Mouse (Mus musculus) limb, embryonic 14.5 days (tissue): ENCODE results near the gene Zfp60. TPM values are rescaled to one million over a fixed set of nuclear protein-coding genes. Genes with fewer than 3 reads are reported as not detected.

Source experiments
- ATAC-seq: fragments of 200-750 bp; cut with Nextera tagmentation; 2 replicates; pipeline ENCODE4 v1.8.0; 2017; ENCODE audit warnings: low read depth, moderate number of reproducible peaks, moderate TSS enrichment; ENCODE audit not compliant: low FRiP score
- DNase-seq: peaks from one replicate; pipeline ENCODE4 v3.0.0-alpha.2; 2015; ENCODE audit warnings: low spot score
- H3K27ac ChIP-seq: fragments of 300-500 bp; sonication (generic); replicated peaks from 2 replicates; pipeline ENCODE4 v1.5.1; 2014; ENCODE audit warnings: low read depth, mild to moderate bottlenecking, low read length, moderate library complexity, mixed read lengths
- H3K27me3 ChIP-seq: fragments of 300-500 bp; sonication (generic); 2 replicates; pipeline ENCODE4 v1.6.1; 2014; ENCODE audit warnings: low read length, mixed read lengths; ENCODE audit not compliant: control insufficient read depth, insufficient read depth
- H3K36me3 ChIP-seq: fragments of 300-500 bp; sonication (generic); 2 replicates; pipeline ENCODE4 v1.6.1; 2014; ENCODE audit warnings: mild to moderate bottlenecking, low read length, moderate library complexity, mixed read lengths; ENCODE audit not compliant: control insufficient read depth, insufficient read depth
- H3K4me1 ChIP-seq: fragments of 300-500 bp; sonication (generic); 2 replicates; pipeline ENCODE4 v1.6.1; 2014; ENCODE audit warnings: antibody characterized with exemption, low read length, mixed read lengths; ENCODE audit not compliant: control insufficient read depth, insufficient read depth
- H3K4me2 ChIP-seq: fragments of 300-500 bp; sonication (generic); replicated peaks from 2 replicates; pipeline ENCODE4 v1.6.1; 2014; ENCODE audit warnings: low read depth, mild to moderate bottlenecking, low read length, moderate library complexity; ENCODE audit not compliant: severe bottlenecking
- H3K4me3 ChIP-seq: fragments of 300-500 bp; sonication (generic); replicated peaks from 2 replicates; pipeline ENCODE4 v1.5.1; 2014; ENCODE audit warnings: low read length
- H3K9ac ChIP-seq: fragments of 300-500 bp; sonication (generic); 2 replicates; pipeline ENCODE4 v1.6.1; 2014; ENCODE audit warnings: mild to moderate bottlenecking, low read depth, low read length, moderate library complexity; ENCODE audit not compliant: severe bottlenecking
- H3K9me3 ChIP-seq: fragments of 300-500 bp; sonication (generic); 2 replicates; pipeline ENCODE4 v1.6.1; 2016; ENCODE audit warnings: low read length; ENCODE audit not compliant: control insufficient read depth
- POLR2A ChIP-seq: fragments of 200-500 bp; IDR thresholded peaks from 2 replicates; pipeline ENCODE4 v1.8.0; 2012; ENCODE audit warnings: inconsistent platforms, mild to moderate bottlenecking, moderate library complexity, borderline replicate concordance; ENCODE audit not compliant: insufficient read depth, insufficient read length; ENCODE audit errors: extremely low read depth
- WGBS: fragments of 180-500 bp; shearing (Covaris S2); extraction: QIAGEN DNeasy Blood & Tissue Kit; methylation state at CpG from one replicate; pipeline ENCODE4 v1.1.7; 2014; 5-methylcytosine and 5-hydroxymethylcytosine counted together
- polyA plus RNA-seq, 2 experiments: library from polyadenylated mRNA; depleted of rRNA in 1 of 2; stranded (reverse) in 1 of 2; unstranded in 1 of 2; fragments of >200 nt; fragmentation: Nextera tagmentation in 1 of 2; extraction: Ambion mirVana in 1 of 2; gene quantifications; 2 replicates each; pipeline versions ENCODE4 v1.2.1 to v1.2.3; 2012 to 2014

Gene Zfp60
- 10.0 and 11.6 TPM in 2 replicates for polyA plus RNA-seq (2012; rRNA removed)
- polyA plus RNA-seq (2014; fragmentation: Nextera tagmentation; extraction: Ambion mirVana) = 32.6 and 36.5 TPM in 2 replicates

DNA sequence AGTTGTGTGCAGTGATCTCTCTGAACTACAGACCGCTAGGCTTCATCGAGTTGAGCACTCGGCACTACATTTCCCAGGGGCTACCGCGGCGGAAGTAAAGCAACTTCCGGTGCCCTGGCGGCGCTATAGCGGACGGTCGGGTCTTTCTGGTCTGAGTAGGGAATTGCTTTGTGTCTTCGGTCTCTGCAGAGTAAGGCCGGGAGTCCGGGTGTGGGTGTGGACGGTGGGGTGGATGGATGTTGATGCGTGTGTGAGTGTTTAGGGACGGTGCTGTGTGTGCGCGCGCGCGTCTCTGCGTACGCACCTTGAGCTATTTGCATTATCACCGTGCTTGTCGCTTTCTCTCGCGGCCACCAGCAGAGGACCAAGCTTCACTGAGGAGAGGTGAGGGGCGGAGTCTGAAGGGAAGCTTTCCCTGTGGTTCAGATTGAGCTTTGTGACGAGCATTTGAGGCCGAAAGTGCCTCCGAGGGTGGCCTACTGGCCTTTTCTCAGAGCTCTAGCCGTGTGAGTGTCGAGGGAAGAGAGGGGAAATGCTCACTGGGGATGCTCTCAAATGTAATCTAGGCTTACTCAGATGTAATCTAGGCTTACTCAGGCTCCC, at the start of gene Zfp60:
Zfp60 (plus strand) TSS at position 109 of the 603 bp plus-strand sequence.
- H3K9me3 ChIP-seq = no peaks in the 10 kb centered on the region
- peak within 1 kb of the TSS; percentile 70 for H3K4me3 ChIP-seq
- H3K27ac ChIP-seq = peak within 1 kb of the TSS; percentile 92
- no peaks in the 10 kb centered on the region for H3K27me3 ChIP-seq
- peak within 1 kb of the TSS; percentile 84 for H3K9ac ChIP-seq
- H3K4me2 ChIP-seq = peak within 1 kb of the TSS; percentile 62
- WGBS = under 1% methylated on average over 33 of the region's 35 CpGs
- H3K4me1 ChIP-seq = peaks cover 7% of the 10 kb centered on the region; the same call in 1 of the 2 replicates
- ATAC-seq = peak; percentile 93
- no peaks in the 10 kb centered on the region for H3K36me3 ChIP-seq
- peak; percentile 88 for DNase-seq
- peak; percentile 79; the same call in 1 of the 2 replicates for TF ChIP-seq POLR2A

DNA sequence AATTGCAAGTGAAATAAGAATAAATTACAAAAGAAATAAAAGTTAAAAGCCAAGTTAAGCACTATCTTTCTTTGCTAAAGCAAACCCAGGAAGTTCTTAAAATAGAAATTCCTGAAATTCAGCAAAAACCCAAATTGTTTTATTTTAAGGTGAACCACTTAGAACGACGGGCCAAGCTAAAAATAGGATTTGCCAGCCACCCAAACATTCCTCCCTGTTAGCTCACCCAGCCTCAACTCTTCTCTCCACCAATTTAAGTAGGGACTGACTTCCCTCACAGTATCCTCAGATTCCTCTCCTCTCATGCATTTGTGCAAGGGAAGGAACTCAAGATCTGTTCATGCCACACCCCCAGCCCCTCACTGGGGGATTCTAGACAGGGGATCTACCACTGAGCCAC, 48.0 kb upstream of the Zfp60 start:
- ATAC-seq (no peak), DNase-seq (no peak)
- TF ChIP-seq POLR2A = no peak
- Histone ChIP-seq H3K4me2 (no peak overlapping the region), H3K9me3 (no peaks in the 10 kb centered on the region), H3K9ac (no peak overlapping the region), H3K36me3 (no peaks in the 10 kb centered on the region), H3K27me3 (no peaks in the 10 kb centered on the region), H3K4me1 (peaks cover 5% of the 10 kb centered on the region), H3K27ac (no peak overlapping the region), H3K4me3 (no peak overlapping the region)
- 65% methylated on average over 2 of the region's 2 CpGs for WGBS

DNA sequence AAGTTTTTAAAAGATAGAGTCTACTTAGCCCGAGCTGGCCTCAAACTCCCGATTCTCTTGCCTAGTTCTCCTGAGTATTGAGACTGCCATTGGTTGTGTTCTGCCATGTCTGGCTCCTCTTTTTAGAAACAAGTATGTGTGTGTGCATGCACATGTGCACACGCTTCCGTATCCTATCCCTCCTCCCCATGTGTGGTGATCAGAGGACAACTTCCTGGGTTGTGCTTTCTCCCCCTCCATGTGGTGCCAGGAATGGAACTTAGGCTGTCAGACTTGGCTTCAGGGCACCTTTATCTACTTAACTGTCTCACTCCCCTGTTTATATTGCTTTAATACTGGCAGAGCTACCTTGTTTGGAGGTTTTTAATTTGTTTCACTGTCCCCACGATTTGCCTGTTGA, 46.0 kb upstream of the Zfp60 start:
- Histone ChIP-seq H3K4me3 (0 out of 2 replicates have a peak overlapping the region, but pooled peaks have one; percentile 7), H3K9ac (no peak overlapping the region), H3K27ac (no peak overlapping the region), H3K27me3 (no peaks in the 10 kb centered on the region), H3K4me2 (peak overlapping the region; percentile 35), H3K4me1 (peaks cover 8% of the 10 kb centered on the region), H3K36me3 (no peaks in the 10 kb centered on the region), H3K9me3 (no peaks in the 10 kb centered on the region)
- ATAC-seq (no peak), DNase-seq (no peak)
- whole genome bisulfite sequencing = 36% methylated on average over 5 of the region's 5 CpGs
- no peak for TF ChIP-seq POLR2A

DNA sequence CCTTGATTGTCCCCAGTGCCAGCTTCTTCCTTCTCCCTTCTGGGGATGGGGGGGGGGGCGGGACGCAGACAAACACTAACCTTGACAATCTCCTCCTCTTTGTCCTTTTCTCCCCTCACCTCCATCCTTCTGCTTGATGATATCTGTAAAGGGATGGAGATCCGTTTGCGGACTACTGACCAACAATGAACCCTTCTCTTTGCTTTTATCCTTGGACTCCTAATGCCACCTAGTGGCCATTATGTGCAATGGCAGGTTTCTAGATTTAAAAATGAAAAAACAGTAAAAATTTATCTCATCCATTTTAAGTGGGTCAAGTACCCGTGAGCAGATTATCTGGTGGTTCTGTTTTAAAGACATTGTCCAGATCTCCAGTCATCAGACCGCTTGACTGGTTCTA, 45.5 kb upstream of the Zfp60 start:
- ATAC-seq (no peak), DNase-seq (peak; percentile 28)
- Histone ChIP-seq H3K36me3 (no peaks in the 10 kb centered on the region), H3K4me3 (0 out of 2 replicates have a peak overlapping the region, but pooled peaks have one; percentile 7), H3K9ac (no peak overlapping the region), H3K27me3 (no peaks in the 10 kb centered on the region), H3K27ac (no peak overlapping the region), H3K4me2 (peak overlapping the region; percentile 35), H3K4me1 (peaks cover 8% of the 10 kb centered on the region), H3K9me3 (no peaks in the 10 kb centered on the region)
- no peak for TF ChIP-seq POLR2A
- WGBS = 0% methylated on average over 6 of the region's 6 CpGs

DNA sequence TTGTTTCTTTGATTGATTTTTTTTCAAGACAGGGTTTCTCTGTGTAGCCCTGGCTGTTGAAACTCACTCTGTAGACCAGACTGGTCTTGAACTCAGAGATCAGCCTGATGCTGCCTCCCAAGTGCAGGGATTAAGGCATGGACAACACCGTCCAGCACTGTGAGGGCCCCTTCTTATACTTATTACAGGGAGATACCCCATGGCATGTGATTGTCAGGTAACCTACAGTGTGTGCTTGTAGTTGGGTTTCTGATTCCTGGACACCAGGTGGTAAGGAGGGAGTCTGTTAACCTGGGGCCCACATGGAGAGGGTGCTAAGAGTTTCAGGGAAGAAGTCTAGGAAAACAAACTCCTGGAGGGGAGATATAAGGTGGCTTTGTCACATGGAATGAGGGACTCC, 44.1 kb upstream of the Zfp60 start:
- Histone ChIP-seq H3K27ac (no peak overlapping the region), H3K36me3 (no peaks in the 10 kb centered on the region), H3K27me3 (no peaks in the 10 kb centered on the region), H3K4me1 (peaks cover 8% of the 10 kb centered on the region), H3K4me2 (no peak overlapping the region), H3K4me3 (no peak overlapping the region), H3K9ac (no peak overlapping the region), H3K9me3 (no peaks in the 10 kb centered on the region)
- ATAC-seq (no peak), DNase-seq (no peak)
- whole genome bisulfite sequencing = 73% methylated on average over 1 of the region's 1 CpGs
- no peak for TF ChIP-seq POLR2A
